Mouse (Mus musculus) liver, embryonic 12.5 days (tissue): Measurements from ENCODE around the gene Armh3. TPM values are rescaled to one million over a fixed set of nuclear protein-coding genes. Genes with fewer than 3 reads are reported as not detected.

Experiments used
- ATAC-seq: fragments of 200-750 bp; cut with Nextera tagmentation; 2 replicates; pipeline ENCODE4 v1.8.0; 2017; ENCODE audit warnings: moderate number of reproducible peaks, mild to moderate bottlenecking, moderate library complexity
- H3K27ac ChIP-seq: fragments of 300-500 bp; sonication (generic); 2 replicates; pipeline ENCODE4 v1.5.1; 2016; ENCODE audit warnings: mild to moderate bottlenecking
- H3K27me3 ChIP-seq: fragments of 300-500 bp; sonication (generic); replicated peaks from 2 replicates; pipeline ENCODE4 v1.6.1; 2016; ENCODE audit warnings: mild to moderate bottlenecking, moderate library complexity
- H3K36me3 ChIP-seq: fragments of 300-500 bp; sonication (generic); 2 replicates; pipeline ENCODE4 v1.6.1; 2016; ENCODE audit warnings: mild to moderate bottlenecking, moderate library complexity
- H3K4me1 ChIP-seq: fragments of 300-500 bp; sonication (generic); 2 replicates; pipeline ENCODE4 v1.6.1; 2016
- H3K4me2 ChIP-seq: fragments of 300-500 bp; sonication (generic); 2 replicates; pipeline ENCODE4 v1.6.1; 2016; ENCODE audit warnings: mild to moderate bottlenecking, moderate library complexity
- H3K4me3 ChIP-seq: fragments of 300-500 bp; sonication (generic); 2 replicates; pipeline ENCODE4 v1.5.1; 2016; ENCODE audit warnings: mild to moderate bottlenecking, moderate library complexity
- H3K9ac ChIP-seq: fragments of 300-500 bp; sonication (generic); 2 replicates; pipeline ENCODE4 v1.6.1; 2016; ENCODE audit warnings: mild to moderate bottlenecking, moderate library complexity
- H3K9me3 ChIP-seq: fragments of 300-500 bp; sonication (generic); replicated peaks from 2 replicates; pipeline ENCODE4 v1.6.1; 2016; ENCODE audit warnings: mild to moderate bottlenecking, moderate library complexity
- WGBS: fragments of 180-500 bp; shearing (Covaris S2); methylation state at CpG from one replicate; pipeline ENCODE4 v1.1.7; 2016; ENCODE audit not compliant: insufficient replicate concordance; 5-methylcytosine and 5-hydroxymethylcytosine counted together
- polyA plus RNA-seq: library from polyadenylated mRNA; unstranded; fragments of >200 nt; fragmentation: Nextera tagmentation; extraction: Ambion mirVana; gene quantifications from 2 replicates; pipeline ENCODE4 v1.2.1, GENCODE M21; 2016

Gene Armh3
- polyA plus RNA-seq, 1 experiment from 2014 or later: 6.5 TPM

DNA sequence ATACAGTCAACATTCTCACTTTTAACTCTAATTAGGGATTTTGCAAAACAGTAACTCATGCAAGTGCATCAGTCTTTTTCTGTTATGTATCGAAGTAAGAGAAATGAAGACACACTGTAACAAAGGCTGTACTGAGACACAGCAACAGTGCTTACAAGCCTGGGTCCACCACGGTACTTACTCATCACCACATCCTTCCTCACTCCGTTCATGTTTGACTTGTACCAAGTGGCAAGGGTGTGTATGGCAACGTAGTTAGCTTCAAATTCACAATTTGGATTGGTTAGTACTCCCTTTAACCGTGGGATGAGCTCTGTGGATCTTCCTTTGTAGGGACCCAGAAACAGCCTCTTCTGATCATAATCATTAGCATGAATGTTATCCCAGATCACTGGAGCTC, 226.8 kb downstream of the Armh3 start:
- WGBS: 85% methylated on average over 5 of the region's 5 CpGs

More for the DNA sequence above, 226.8 kb downstream of the Armh3 start:
- no peak overlapping the region for H3K4me3 ChIP-seq
- no peak overlapping the region for H3K9ac ChIP-seq
- no peak overlapping the region for H3K27ac ChIP-seq
- H3K4me2 ChIP-seq: no peak overlapping the region
- H3K36me3 ChIP-seq: peaks cover 100% of the 10 kb centered on the region
- H3K27me3 ChIP-seq: no peaks in the 10 kb centered on the region
- no peaks in the 10 kb centered on the region for H3K4me1 ChIP-seq
- H3K9me3 ChIP-seq: no peaks in the 10 kb centered on the region
- no peak for ATAC-seq

Other genes starting within 250 kb of the Armh3 start
- 13.7 and 14.8 TPM in 2 replicates for gene Npm3, start 248.9 kb downstream of the Armh3 start, polyA plus RNA-seq
- 34.8 and 37.9 TPM in 2 replicates for gene Mgea5, start 214.7 kb downstream of the Armh3 start, polyA plus RNA-seq
- 1.3 and 1.4 TPM in 2 replicates for gene Kcnip2, start 182.4 kb downstream of the Armh3 start, polyA plus RNA-seq
- gene Hps6, start 5.0 kb upstream of the Armh3 start, polyA plus RNA-seq: 3.5 and 3.9 TPM in 2 replicates
- 34.8 and 36.0 TPM in 2 replicates for gene Pprc1, start 46.4 kb upstream of the Armh3 start, polyA plus RNA-seq
- 53.2 and 53.4 TPM in 2 replicates for gene Ldb1, start 46.7 kb upstream of the Armh3 start, polyA plus RNA-seq
- 136 and 147 TPM in 2 replicates for gene Nolc1, start 77.4 kb upstream of the Armh3 start, polyA plus RNA-seq
- gene Elovl3, start 133.4 kb upstream of the Armh3 start, polyA plus RNA-seq: not detected in 2 replicates
- gene Pitx3, start 149.8 kb upstream of the Armh3 start, polyA plus RNA-seq: 0.59 and 0.94 TPM in 2 replicates
- gene Gbf1, start 154.0 kb upstream of the Armh3 start, polyA plus RNA-seq: 27.7 and 30.6 TPM in 2 replicates